Mouse (Mus musculus): ENCODE results near the gene Pdzk1.

The Pdzk1 gene

GRCm38 (mm10) chr3:96838996-96839645 lies 10.0 kb downstream of the Pdzk1 start:
- no peak for DNase-seq

GRCm38 (mm10) chr3:96845191-96845590 lies 16.1 kb downstream of the Pdzk1 start:
- no peak for DNase-seq

GRCm38 (mm10) chr3:96845806-96846205 lies 16.7 kb downstream of the Pdzk1 start:
- DNase-seq = no peak

- no peak for DNase-seq
Measured at GRCm38 (mm10) chr3:96846985-96847384, 17.9 kb downstream of the Pdzk1 start.

GRCm38 (mm10) chr3:96847661-96848060 lies 18.6 kb downstream of the Pdzk1 start:
- no peak for DNase-seq

- DNase-seq = peak; percentile 64
Measured at GRCm38 (mm10) chr3:96848470-96848869, 19.4 kb downstream of the Pdzk1 start.

- DNase-seq = no peak
Measured at GRCm38 (mm10) chr3:96849168-96849727, 20.2 kb downstream of the Pdzk1 start.

- no peak for DNase-seq
Measured at GRCm38 (mm10) chr3:96852561-96852960, 23.5 kb downstream of the Pdzk1 start.

GRCm38 (mm10) chr3:96854376-96854775 lies 25.3 kb downstream of the Pdzk1 start:
- DNase-seq = no peak

GRCm38 (mm10) chr3:96855833-96856232 lies 26.7 kb downstream of the Pdzk1 start:
- DNase-seq = no peak

GRCm38 (mm10) chr3:96860498-96860897 lies 31.4 kb downstream of the Pdzk1 start:
- no peak for DNase-seq

- DNase-seq = no peak
Measured at GRCm38 (mm10) chr3:96867863-96868262, 38.8 kb downstream of the Pdzk1 start.

GRCm38 (mm10) chr3:96868566-96868965 lies 39.5 kb downstream of the Pdzk1 start:
- no peak for DNase-seq

- DNase-seq = no peak
Measured at GRCm38 (mm10) chr3:96869091-96869490, 40.0 kb downstream of the Pdzk1 start.

GRCm38 (mm10) chr3:96870270-96870669 lies 41.2 kb downstream of the Pdzk1 start:
- no peak for DNase-seq

GRCm38 (mm10) chr3:96871070-96871469 lies 42.0 kb downstream of the Pdzk1 start:
- DNase-seq = no peak

GRCm38 (mm10) chr3:96872501-96872900 lies 43.4 kb downstream of the Pdzk1 start:
- no peak for DNase-seq

- no peak for DNase-seq
Measured at GRCm38 (mm10) chr3:96874808-96875571, 45.9 kb downstream of the Pdzk1 start.

- no peak for DNase-seq
Measured at GRCm38 (mm10) chr3:96879536-96879935, 50.5 kb downstream of the Pdzk1 start.

- no peak for DNase-seq
Measured at GRCm38 (mm10) chr3:96880385-96880784, 51.3 kb downstream of the Pdzk1 start.

- no peak for DNase-seq
Measured at GRCm38 (mm10) chr3:96881557-96881956, 52.5 kb downstream of the Pdzk1 start.

GRCm38 (mm10) chr3:96882061-96882849 lies 53.2 kb downstream of the Pdzk1 start:
- no peak for DNase-seq

GRCm38 (mm10) chr3:96883690-96884089 lies 54.6 kb downstream of the Pdzk1 start:
- no peak for DNase-seq
